Comparison of ENCODE assay signal across 17 mouse cellular contexts in the genomic region with DNA sequence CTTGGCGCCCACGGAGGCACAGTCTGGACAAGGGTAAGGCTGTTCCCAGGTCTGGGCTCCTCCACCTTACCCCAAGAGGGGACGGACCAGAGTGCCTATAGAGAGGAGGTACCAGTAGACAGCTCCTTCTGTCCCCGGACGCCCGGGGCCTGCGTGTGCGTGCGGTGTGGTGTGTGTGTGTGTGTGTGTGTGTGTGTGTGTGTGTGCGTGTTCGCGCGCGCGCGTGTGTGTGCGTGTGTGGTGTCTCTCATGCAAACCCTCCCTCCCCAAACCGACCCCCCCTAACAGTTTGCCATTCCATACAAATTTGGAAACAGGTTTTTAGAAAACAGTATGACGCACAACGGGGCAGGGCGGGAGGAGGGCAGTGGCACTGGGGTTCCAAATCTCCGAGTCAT. TPM values are rescaled to one million over a fixed set of nuclear protein-coding genes. Genes with fewer than 3 reads are reported as not detected.
DNase-seq lines count a peak whose midpoint lies in the region; ATAC-seq lines count a peak whose summit lies in the region.
"Had no signal": no experiment of that assay in that cellular context is flagged by ENCODE, and none has a peak within 500 bp of the region (broad histone marks: within the 10 kb centered on the region; RNA-seq: fewer than 3 reads in every experiment).

No protein-coding gene starts in this region.

- WGBS in forebrain, embryonic 14.5 days: under 1% methylated on average over 22 of the region's 22 CpGs
- 3% methylated on average over 20 of the region's 22 CpGs for WGBS in midbrain, embryonic 14.5 days

- ATAC-seq in forebrain, embryonic 14.5 days: no peak
- no peak for ATAC-seq in midbrain, embryonic 14.5 days (ENCODE audit: low FRiP score, low TSS enrichment)
- ATAC-seq: liver, embryonic 12.5 days had no signal

- H3K9ac ChIP-seq in forebrain, embryonic 14.5 days (ENCODE audit: low read length): peak overlapping the region; percentile 90
- H3K9ac ChIP-seq in midbrain, embryonic 14.5 days (replicated peaks; ENCODE audit: low read length): no peak overlapping the region
- H3K9ac ChIP-seq: liver, embryonic 12.5 days had no signal

- peaks cover 86% of the 10 kb centered on the region for H3K27me3 ChIP-seq in forebrain, embryonic 14.5 days (replicated peaks; ENCODE audit: control insufficient read depth, insufficient read depth, low read length)
- peaks cover 92% of the 10 kb centered on the region for H3K27me3 ChIP-seq in midbrain, embryonic 14.5 days (ENCODE audit: control insufficient read depth, insufficient read depth, low read length)

- peak; percentile 68 for DNase-seq in cerebellum, adult 9-10 months
- DNase-seq in cerebellum, adult 8-10 months: no peak
- DNase-seq in cerebellum, adult 9-11 months: peak; percentile 62
- peak; percentile 41 for DNase-seq in forebrain, embryonic 14.5 days (ENCODE audit: low spot score)
- DNase-seq in midbrain, embryonic 14.5 days: no peak
- DNase-seq in lung, postnatal 10 days: no peak
- DNase-seq in adrenal gland, adult 2 months: no peak
- DNase-seq in urinary bladder, adult 18-20 months (ENCODE audit: low spot score in 2 of 2): no peak
- DNase-seq: adrenal gland, postnatal 25 days; heart, adult 2 months; heart, postnatal 14 days had no signal

- H3K9me3 ChIP-seq in forebrain, embryonic 14.5 days (replicated peaks; ENCODE audit: control insufficient read depth, low read length): no peaks in the 10 kb centered on the region
- no peaks in the 10 kb centered on the region for H3K9me3 ChIP-seq in midbrain, embryonic 14.5 days (ENCODE audit: control insufficient read depth, low read length)
- H3K9me3 ChIP-seq: liver, embryonic 12.5 days had no signal

- H3K4me1 ChIP-seq in forebrain, embryonic 14.5 days (ENCODE audit: control insufficient read depth, insufficient read depth, low read length): peaks cover 10% of the 10 kb centered on the region; the same call in 1 of the 2 replicates
- H3K4me1 ChIP-seq in midbrain, embryonic 14.5 days (ENCODE audit: control insufficient read depth, insufficient read depth, low read length): peaks cover 8% of the 10 kb centered on the region; the same call in 1 of the 2 replicates

- peak overlapping the region; percentile 98 for H3K27ac ChIP-seq in forebrain, embryonic 14.5 days (ENCODE audit: low read depth, low read length)
- no peak overlapping the region for H3K27ac ChIP-seq in midbrain, embryonic 14.5 days (replicated peaks; ENCODE audit: low read depth, low read length)
- H3K27ac ChIP-seq: heart, adult 2 months; liver, embryonic 12.5 days had no signal

- H3K4me2 ChIP-seq in forebrain, embryonic 14.5 days (ENCODE audit: low read length): peak overlapping the region; percentile 51
- H3K4me2 ChIP-seq in midbrain, embryonic 14.5 days (ENCODE audit: low read length): peak overlapping the region; percentile 16
- H3K4me2 ChIP-seq: liver, embryonic 12.5 days had no signal

- H3K4me3 ChIP-seq in forebrain, embryonic 14.5 days (ENCODE audit: low read depth, low read length): peak overlapping the region; percentile 53
- H3K4me3 ChIP-seq in midbrain, embryonic 14.5 days (replicated peaks; ENCODE audit: low read depth, low read length): peak overlapping the region; percentile 8; the same call in 1 of the 2 replicates
- H3K4me3 ChIP-seq: heart, adult 2 months; liver, embryonic 12.5 days had no signal

- 0 out of 2 replicates have a peak, but pooled peaks cover 16% of the 10 kb centered on the region for H3K36me3 ChIP-seq in forebrain, embryonic 14.5 days (ENCODE audit: control insufficient read depth, insufficient read depth, low read length)
- no peaks in the 10 kb centered on the region for H3K36me3 ChIP-seq in midbrain, embryonic 14.5 days (ENCODE audit: control insufficient read depth, insufficient read depth, low read length)
- H3K36me3 ChIP-seq: liver, embryonic 12.5 days had no signal

RNA-seq across cellular contexts. Expression of gene Neurod2, which starts 3.6 kb away (rescaled TPM):
- 64.1 and 90.9 TPM in 2 replicates for polyA plus RNA-seq in forebrain, embryonic 14.5 days (2014; fragmentation: Nextera tagmentation; extraction: Ambion mirVana)
- polyA plus RNA-seq in midbrain, embryonic 14.5 days (2014; fragmentation: Nextera tagmentation; extraction: Ambion mirVana): 10.9 and 12.7 TPM in 2 replicates
- not detected for total RNA-seq in adrenal gland, adult 2 months (2021)
- not detected in 2 replicates for polyA plus RNA-seq in adrenal gland, adult 2 months (2012; rRNA removed)
- total RNA-seq: adrenal gland, postnatal 25 days; common myeloid progenitor, adult 5-6 weeks; heart, adult 2 months; heart, postnatal 14 days; monocyte, adult 5-6 weeks had no signal
- polyA plus RNA-seq: heart, adult 2 months; kidney, embryonic 14.5 days; liver, embryonic 12.5 days; spleen, adult 2 months; testis, adult 2 months had no signal

RNA-seq across cellular contexts. Expression of gene Ppp1r1b, which starts 22.4 kb away (rescaled TPM):
- 33.1 and 42.2 TPM in 2 replicates for polyA plus RNA-seq in forebrain, embryonic 14.5 days (2014; fragmentation: Nextera tagmentation; extraction: Ambion mirVana)
- polyA plus RNA-seq in midbrain, embryonic 14.5 days (2014; fragmentation: Nextera tagmentation; extraction: Ambion mirVana): 0.95 and 1.2 TPM in 2 replicates
- total RNA-seq in adrenal gland, adult 2 months (2021): under 1 TPM; 0.17 to 0.55 TPM
- 0.22 and 0.37 TPM in 2 replicates for polyA plus RNA-seq in adrenal gland, adult 2 months (2012; rRNA removed)
- total RNA-seq: common myeloid progenitor, adult 5-6 weeks; monocyte, adult 5-6 weeks had no signal

RNA-seq across cellular contexts. Expression of gene Stard3, which starts 32.3 kb away (rescaled TPM):
- polyA plus RNA-seq in forebrain, embryonic 14.5 days (2014; fragmentation: Nextera tagmentation; extraction: Ambion mirVana): 43.8 and 46.6 TPM in 2 replicates
- 34.5 and 36.0 TPM in 2 replicates for polyA plus RNA-seq in midbrain, embryonic 14.5 days (2014; fragmentation: Nextera tagmentation; extraction: Ambion mirVana)
- total RNA-seq in adrenal gland, adult 2 months (2021): 10 to 100 TPM; 20.8 to 23.5 TPM
- polyA plus RNA-seq in adrenal gland, adult 2 months (2012; rRNA removed): 65.3 and 67.8 TPM in 2 replicates

RNA-seq across cellular contexts. Expression of gene Tcap, which starts 57.8 kb away (rescaled TPM):
- 0.23 TPM in 1 of 2 replicates, not detected in the other for polyA plus RNA-seq in forebrain, embryonic 14.5 days (2014; fragmentation: Nextera tagmentation; extraction: Ambion mirVana)
- 0.31 TPM in 1 of 2 replicates, not detected in the other for polyA plus RNA-seq in midbrain, embryonic 14.5 days (2014; fragmentation: Nextera tagmentation; extraction: Ambion mirVana)
- total RNA-seq in adrenal gland, adult 2 months (2021): under 1 TPM; 0.31 to 0.32 TPM
- polyA plus RNA-seq in adrenal gland, adult 2 months (2012; rRNA removed): 0.46 and 0.54 TPM in 2 replicates
- total RNA-seq: common myeloid progenitor, adult 5-6 weeks; monocyte, adult 5-6 weeks had no signal
- polyA plus RNA-seq: liver, embryonic 12.5 days; testis, adult 2 months had no signal

Comparison
In these comparisons a context has a peak if more than half of its experiments do, and no peak if none do; other contexts are left out.
1. DNase-seq: peak in cerebellum, adult 9-10 months (single experiment), cerebellum, adult 9-11 months (single experiment) and forebrain, embryonic 14.5 days (single experiment); none in cerebellum, adult 8-10 months (single experiment), midbrain, embryonic 14.5 days (single experiment), lung, postnatal 10 days (single experiment), adrenal gland, adult 2 months (single experiment) and urinary bladder, adult 18-20 months (0 of 2).
2. RNA of gene Neurod2, which starts 3.6 kb away (polyA plus RNA-seq): 64.1 to 90.9 TPM in forebrain, embryonic 14.5 days and 10.9 to 12.7 TPM in midbrain, embryonic 14.5 days; not detected in adrenal gland, adult 2 months; every median in the first group is over 10 times any median in the second.
3. RNA of gene Ppp1r1b, which starts 22.4 kb away (polyA plus RNA-seq): 33.1 to 42.2 TPM in forebrain, embryonic 14.5 days; 0.95 to 1.2 TPM in midbrain, embryonic 14.5 days and 0.22 to 0.37 TPM in adrenal gland, adult 2 months; every median in the first group is over 10 times any median in the second.